Mouse (Mus musculus) v-Abl transformed pro-B cells (cell line): ENCODE measurements around the gene Gm49353.

ENCODE experiments used
- in situ Hi-C, 2 experiments: fragments of 400-800 bp; cut with MboI; formaldehyde crosslinking; loops; one replicate each; pipeline ENCODE4 v1.15.1; 2025; ENCODE audit not compliant: unreplicated experiment in 2 of 2

Gm49353 gene

DNA sequence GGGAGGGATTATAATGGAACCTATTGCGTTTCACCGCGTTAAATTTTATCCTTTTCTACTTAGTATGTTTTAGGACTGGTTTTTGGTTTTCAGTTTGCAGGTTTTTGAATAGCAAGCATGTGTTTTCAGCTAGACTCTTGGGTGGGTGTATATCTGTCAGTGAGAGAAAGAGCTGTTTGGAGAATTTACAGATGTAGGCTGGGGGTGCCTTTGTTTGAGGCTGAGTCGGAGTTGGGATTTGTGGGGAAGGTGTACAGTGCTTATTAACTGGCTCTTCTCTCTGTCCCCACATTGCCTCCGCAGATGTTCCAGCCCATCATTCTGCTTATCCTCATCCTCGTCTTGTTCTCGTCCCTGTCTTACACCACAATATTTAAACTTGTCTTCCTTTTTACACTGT, at the start of gene Gm49353:
Gene Gm49353 (plus strand): TSS at position 313 of the 400 bp plus-strand sequence.
- in situ Hi-C loops = no loop called here

DNA sequence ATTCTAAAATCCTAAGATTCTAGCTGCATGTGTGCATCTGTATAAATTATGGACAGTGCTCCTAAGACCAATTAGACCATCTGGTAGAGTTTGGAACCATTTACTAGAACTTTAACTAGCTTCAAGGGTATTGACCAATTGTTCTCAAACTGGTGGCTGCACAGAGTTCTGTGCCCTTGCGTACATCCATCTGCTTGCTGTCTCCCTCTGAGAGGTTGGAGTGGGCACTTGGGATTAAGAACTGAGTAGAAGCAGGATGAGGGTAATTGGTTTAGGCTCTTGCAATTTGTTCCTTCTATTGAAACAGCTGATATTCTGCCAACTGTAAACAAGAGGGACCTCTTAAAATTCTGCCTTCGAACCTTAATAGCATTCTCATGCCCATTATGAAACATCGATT, 43.5 kb upstream of the Gm49353 start:
- in situ Hi-C loops = no loop called here

DNA sequence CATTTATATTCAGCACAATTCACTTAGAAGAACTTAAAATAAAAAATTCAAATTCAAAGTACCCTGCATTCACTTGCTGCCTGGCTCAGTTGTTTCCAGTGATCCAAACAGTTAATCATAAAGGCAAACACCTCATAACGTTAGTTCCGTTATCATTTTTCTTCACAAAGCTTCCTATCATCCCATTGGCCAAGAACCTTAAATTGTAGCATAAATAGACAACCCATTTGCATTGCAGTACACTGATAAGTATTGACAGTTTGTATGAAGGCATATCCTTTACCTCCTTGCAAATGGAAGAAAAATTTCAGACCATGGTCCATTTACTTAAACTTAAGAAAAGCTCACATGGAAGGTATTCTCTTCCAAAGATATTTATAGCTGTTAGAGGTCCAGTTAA, 37.1 kb upstream of the Gm49353 start:
- in situ Hi-C loops = no loop called here

DNA sequence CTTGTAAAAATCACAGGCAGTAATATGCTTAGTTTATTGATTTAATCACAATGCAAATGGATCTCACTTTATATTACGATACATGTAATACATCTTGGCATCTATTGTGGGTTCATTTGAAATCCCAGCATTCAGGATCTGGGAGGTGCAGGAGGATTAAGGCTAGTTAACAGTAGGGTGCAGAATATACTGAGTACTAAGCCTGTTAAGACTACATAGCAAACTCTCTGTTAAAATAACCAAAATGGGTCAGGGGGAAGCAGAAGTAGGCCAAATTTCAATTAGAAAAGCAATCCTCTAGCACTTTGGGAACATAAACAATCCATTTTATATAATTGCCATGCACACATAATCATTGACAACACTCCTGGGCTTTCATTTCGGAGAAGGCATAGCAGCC, 25.0 kb upstream of the Gm49353 start:
- in situ Hi-C loops = no loop called here

DNA sequence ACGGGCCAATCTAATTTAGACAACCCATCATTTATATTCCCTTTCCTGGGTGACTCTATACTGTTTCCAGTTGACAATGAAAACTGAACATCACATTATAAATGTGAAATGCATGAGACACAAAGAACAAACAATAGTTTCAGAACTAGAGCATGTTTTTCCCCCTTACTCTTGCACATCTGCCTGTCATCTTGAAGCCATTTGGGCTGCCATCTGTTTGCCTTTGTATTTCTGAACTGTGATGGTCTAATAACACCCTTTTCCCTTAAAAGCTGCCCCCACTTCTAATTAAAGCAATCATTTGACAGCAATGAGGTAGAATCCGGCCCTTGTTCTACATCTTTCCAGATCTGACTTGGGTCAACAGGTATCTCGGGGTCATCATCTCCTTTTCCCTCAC, 23.1 kb upstream of the Gm49353 start:
- in situ Hi-C loops = no loop called here

DNA sequence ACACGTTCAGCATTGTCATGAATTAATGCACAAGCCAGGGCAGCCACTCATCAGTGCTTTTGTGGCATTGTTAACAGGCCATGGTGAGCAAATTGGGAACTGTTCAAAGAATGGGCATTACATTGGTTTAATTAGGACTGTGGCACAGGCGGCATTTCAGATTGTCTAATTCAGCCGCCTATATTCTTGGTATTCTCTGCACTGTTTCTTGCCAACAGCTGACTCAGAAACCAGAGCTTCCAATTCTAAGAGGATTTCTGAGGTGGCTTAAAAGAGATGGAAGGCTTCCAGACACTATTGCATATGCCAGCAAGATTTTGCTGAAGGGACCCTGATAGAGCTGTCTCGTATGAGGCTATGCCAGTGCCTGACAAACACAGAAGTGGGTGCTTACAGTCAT, 21.9 kb upstream of the Gm49353 start:
- in situ Hi-C loops = no loop called here

DNA sequence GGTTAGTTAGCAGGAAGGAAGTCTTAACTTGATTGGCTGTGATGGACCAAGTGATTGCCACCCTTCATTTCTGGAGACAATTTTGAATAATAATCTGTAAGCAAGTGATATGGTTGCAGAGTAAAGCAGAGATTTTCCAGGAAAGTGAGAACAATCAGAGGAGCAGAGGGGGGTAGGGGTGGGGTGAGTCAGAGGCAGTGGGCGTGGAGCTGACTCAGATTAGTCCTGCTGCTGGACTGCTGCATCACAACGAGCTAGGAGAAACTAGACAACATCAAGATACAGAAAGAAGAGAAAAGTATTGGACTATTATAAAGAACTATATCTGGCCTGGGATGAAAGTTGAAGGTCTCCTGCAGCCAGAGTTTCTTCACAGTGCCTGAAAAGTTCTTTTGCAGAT, 20.8 kb upstream of the Gm49353 start:
- in situ Hi-C loops = no loop called here

DNA sequence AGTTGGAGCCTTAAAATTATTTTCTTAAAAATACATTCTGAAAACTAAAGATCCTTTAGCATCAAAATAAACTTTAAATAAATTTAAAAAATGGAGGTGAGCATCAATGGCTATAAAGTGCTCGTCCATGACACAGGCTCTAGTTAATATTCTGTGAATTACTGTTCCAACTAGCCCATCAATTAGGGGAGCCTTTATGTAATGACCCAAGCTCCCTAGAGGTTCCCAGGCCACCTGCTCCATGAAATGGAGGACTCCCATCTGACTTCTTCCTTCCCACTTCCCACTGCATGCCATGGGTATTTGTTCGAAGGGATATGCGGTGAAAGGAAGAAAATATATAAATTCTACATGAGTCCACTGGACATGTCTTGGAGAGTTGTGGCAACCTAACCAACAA, 18.5 kb upstream of the Gm49353 start:
- in situ Hi-C loops = no loop called here

DNA sequence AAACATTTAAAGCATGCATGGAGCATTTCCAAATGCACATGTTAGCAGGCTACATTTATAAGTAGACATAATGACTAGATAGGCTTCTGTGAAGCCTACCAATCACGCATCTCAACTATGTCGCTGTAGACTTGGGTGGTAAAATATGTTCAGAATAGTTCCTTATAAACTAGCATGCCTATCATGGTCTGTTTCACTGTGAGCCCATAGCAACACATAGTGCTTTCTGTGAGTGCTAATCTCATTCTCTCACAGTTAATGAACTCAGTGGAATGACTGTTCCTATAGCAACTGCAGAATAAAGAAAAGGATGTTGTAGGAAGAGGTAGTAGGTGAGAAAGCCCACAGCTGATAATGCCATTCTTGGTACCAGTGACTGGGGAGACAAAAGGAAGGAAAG, 17.7 kb upstream of the Gm49353 start:
- in situ Hi-C loops = no loop called here

DNA sequence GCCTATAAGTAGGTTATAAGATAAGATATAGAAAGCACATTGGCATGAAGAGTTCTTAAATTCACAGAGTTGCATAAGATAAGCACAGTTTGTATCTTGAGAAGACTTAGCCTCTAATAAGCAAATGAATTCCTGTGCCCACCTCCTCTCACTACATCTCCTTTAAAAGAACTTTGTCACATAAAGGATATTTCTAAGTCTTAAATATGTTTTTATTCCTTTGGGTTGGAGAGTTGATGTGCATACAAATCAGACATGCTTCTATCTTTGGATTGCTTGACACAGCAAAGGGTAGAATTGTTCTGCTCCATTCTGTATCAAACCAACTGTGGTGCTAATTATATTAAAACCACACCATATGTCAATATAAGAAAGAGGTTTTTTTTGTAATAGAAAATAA, 5.0 kb upstream of the Gm49353 start:
- in situ Hi-C loops = no loop called here

DNA sequence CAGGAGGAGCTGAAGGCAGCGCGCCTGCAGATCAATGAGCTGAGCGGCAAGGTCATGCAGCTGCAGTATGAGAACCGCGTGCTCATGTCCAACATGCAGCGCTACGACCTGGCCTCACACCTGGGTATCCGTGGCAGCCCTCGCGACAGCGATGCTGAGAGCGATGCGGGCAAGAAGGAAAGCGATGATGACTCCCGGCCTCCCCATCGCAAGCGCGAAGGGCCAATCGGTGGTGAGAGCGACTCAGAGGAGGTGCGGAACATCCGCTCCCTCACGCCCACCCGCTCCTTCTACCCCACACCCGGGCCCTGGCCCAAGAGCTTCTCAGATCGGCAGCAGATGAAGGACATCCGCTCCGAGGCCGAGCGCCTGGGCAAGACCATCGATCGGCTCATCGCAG, 1.9 kb upstream of the Gm49353 start:
- in situ Hi-C loops = no loop called here

DNA sequence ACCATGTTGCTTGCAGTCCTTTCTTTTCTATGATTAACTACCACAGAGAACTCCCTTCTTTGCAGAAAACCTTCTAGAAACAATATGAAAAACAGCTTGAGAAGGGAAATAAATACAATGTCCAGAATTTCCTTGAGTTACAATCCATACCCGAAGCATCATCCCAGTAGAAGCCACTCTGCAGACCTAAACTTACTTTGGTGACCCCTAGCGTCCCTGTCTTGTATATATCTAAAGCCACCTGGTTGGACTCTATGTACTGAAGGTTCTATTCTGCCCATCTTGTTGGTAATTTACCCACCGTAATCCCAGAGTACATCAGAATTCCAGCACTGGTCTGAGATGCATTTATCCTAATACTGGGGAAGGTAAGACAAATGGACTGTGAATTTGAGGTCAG, 1.1 kb downstream of the Gm49353 start:
- in situ Hi-C loops = no loop called here

DNA sequence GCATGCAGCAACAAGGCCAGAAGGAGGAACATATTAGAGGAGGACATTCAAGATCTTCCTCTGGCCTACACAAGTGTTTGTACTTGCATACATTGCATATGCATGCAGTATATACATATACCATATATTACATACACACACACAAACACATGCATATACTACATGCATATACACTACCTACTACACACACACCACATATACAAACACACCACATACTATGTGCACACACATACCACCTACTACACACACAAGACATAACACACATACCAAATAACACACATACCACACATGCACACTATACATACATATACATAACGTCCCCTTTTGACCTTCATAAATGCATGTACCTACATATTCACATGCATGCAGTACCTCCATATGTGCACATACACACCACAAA, 1.9 kb downstream of the Gm49353 start:
- in situ Hi-C loops = no loop called here

DNA sequence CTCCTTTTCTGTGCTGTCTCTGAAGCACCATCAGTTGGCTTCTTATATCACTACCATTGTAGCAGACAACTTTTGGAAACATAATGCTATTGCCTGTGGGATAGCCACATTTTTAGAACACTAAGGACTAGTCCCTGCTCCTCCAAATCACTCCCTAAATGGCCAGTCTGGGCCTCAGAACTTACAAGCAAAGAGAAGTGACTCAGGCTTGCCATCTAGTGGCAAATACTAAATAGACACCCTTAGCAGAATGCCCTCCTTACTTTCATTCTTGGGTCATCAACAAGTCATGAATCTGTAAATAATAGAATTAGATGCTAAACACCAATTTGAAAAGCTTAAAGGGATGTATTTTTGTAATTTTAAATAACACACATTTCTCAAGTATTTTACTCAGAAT, 8.0 kb downstream of the Gm49353 start:
- in situ Hi-C loops = no loop called here

DNA sequence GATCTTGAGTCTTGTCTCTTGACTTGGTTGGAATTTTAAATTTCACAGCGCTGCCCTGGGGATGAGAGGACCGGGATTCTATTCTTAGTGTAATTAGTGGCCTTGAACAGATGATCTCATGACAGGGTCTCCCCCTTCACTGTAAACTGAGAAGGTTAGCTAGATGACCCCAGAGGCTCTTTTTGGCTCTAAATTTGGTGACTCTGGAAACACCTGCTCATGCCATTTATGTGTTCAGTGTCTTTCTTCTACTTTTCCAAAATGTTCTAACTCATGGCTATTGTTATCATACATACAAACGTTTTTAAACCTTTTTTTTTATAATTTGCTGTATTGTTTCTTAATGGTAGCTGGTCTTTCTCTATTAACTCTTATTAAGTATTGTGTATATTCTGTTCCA, 10.0 kb downstream of the Gm49353 start:
- in situ Hi-C loops = no loop called here

DNA sequence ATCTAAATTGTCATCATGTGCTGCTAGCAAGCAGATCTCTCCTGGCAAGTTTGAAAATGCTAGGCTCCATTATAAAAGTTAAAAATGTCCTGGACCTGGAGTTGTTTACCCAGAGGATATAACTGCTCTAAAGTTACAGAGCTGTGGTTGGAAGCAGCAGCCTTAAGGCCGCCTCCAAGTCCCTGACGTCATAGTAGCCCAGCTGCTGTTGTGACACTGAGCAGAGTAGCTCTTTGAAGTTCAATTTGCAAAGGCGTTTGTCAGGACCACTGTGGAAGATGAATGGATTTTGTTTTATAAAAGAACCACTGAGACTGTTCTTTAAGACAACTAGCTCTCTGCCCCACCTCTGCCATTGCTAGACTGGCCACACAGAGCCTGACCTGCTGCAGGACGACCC, 12.7 kb downstream of the Gm49353 start, which contains the start of gene 9330159F19Rik:
Gene 9330159F19Rik (plus strand): TSS at position 154 of the 400 bp plus-strand sequence.
- in situ Hi-C loops = no loop called here

DNA sequence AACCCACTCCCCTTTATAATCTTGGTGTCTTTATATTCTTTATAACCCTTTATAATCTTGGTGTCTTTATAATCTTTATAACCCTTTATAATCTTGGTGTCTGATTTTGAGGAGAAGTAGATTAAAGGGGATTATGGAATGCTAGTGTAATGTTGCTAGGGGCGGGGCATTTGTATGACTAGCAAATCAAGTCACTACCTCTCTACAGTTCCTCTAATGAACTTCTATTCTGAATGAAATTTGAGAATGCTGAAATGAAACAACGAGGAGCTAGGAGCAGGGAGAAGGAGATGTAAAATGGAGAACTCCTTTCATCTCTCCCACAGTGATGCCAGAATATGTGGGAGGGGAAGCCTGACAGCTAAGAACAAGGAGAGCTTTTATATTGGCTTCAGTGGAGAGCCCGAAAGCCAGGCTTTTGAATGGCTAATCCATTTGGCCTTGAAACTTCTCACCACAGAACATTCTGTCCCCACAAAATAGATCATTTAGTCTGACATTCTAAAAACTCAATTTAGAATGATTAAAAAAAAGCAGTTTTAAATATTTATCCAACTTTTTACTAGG, 14.9 kb downstream of the Gm49353 start:
- in situ Hi-C loops = no loop called here

DNA sequence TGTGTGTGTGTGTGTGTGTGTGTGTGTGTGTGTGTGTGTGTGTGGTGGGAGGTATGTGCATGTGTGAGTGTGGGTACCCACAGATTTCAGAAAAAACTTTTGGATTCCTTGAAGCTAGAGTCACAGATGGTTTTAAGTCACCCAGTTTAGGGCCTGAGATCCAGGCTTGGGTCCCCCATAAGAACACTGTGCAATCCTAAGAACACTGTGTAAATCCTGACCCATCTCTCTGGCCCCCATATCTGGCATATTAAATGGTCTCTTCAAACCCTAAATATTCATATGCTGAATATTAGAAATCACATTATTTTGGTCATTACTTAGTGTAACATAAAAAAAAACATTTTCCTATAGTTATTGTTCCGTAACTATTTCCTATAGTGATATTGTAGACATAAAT, 18.2 kb downstream of the Gm49353 start:
- in situ Hi-C loops = no loop called here

DNA sequence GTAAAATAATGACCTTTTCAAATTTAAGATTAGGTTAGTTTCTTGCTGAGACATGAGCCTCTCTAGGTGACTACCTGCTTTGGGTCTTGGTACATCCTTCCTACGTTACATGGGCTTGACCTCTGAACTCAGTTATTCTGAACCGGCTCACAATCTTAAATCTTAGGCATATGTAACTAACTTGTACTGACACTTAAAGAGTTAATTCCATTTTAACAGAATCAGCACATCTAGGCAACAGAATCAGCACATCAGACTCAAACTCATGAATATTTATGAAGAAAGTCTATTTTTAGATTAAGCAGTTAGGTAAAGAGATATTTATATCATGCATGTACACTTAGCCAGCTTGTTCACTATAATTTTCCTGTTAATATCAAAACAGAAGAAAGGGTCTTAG, 18.7 kb downstream of the Gm49353 start:
- in situ Hi-C loops = no loop called here

DNA sequence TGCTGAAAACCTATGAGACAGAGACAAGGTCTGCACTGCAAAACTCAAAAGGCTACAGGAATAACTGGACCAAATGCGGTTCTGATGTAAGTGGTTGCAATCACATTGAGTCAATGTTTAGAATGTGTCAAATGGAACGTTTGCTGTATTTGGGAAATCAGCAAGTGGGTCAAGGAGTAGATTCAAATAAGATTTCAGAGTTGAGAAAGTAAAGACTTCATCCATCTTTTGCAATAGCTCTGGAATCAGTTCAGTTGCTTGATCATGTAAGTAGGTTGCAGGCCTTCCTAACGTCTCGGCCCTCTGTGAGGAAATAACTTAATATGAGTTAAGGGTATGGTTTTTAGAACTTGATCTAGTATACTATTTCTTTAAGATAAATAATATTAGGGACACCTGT, 26.6 kb downstream of the Gm49353 start:
- in situ Hi-C loops = no loop called here

DNA sequence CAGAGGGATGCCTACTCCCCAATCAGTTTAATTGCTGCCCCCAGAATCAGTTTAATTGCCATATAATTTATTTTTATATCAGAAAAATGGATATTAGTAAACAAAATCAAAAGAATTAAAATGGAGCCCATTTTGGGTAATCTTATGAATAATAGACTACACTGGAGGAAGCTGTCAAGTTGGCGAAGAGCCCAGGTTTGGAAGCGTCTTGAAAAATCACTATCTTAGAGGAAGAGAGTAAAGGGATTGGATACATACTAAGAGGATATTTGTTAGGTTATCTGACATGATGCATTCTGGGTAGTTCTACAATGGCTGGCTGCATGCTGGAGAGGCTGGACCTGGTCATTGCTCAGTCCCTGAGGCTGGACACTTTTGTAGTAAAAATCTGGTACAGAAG, 32.5 kb downstream of the Gm49353 start:
- in situ Hi-C loops = no loop called here
